Mouse (Mus musculus): ENCODE data around the gene Agap1.
"Not testable (repeated sequence)": the region's sequence is repeated elsewhere in the genome, so short reads cannot be mapped to it uniquely, and the experiment has no call there.

Agap1 gene

GRCm38 (mm10) chr1:89461881-89462280 is 7.3 kb downstream of the Agap1 start:
- DNase-seq: no peak

GRCm38 (mm10) chr1:89463138-89463537 is 8.5 kb downstream of the Agap1 start:
- peak; percentile 56 for DNase-seq

DNA sequence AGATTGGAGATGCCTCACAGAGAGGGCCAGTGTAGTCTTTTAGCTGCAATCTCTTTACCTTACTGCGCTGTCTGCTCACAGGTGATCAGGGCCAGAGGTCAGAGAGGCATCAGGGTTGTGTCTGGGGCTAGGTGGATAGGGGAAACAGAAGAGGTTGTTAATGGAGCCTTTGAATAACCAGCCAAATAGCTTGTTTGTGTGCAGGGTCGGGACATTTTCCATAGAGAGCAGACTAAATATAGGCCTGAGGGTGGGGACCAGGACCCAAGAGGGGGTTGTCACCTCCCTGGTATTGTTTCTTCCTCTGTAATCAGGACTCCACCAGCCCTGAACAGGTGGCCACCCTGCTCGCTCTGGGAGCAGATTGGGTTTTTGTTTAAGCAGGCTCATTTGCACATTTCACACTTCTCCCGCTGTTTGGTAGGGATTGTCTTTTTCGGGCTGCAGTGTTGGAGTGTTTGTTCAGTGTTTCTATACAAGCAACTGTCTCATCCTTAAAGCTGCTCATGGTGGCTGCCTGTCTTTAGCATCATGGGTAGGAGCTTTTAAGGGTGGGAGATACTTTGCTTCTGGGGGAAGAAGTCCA is 10.9 kb downstream of the Agap1 start:
- DNase-seq: no peak

GRCm38 (mm10) chr1:89467321-89468069 is 12.9 kb downstream of the Agap1 start:
- peak; percentile 75 for DNase-seq

DNA sequence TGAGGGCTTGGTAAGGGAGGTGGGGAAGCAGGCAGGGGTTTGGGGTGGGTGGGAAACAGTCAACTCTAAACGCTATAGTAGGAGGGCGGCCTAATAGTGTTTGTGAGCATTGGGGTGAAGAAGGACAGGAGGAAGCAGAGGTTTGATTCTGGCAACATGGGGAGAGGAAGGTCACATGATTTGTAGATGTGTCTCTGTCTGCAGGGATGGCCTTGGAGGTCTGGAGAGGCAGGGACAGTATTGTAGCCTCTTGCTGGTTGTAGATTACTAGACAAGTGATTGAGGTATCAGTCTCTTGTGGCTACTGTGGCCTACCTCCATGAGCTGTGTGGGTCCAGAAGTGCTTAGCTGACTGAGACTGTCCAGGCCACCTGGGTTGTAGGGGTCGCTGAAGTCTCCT is 13.5 kb downstream of the Agap1 start:
- no peak for DNase-seq

GRCm38 (mm10) chr1:89471430-89471829 is 16.8 kb downstream of the Agap1 start:
- DNase-seq: no peak

- no peak for DNase-seq
Observed at GRCm38 (mm10) chr1:89471891-89472290, 17.3 kb downstream of the Agap1 start.

- DNase-seq: peak; percentile 62
Observed at GRCm38 (mm10) chr1:89473946-89474345, 19.3 kb downstream of the Agap1 start.

GRCm38 (mm10) chr1:89474853-89475252 is 20.2 kb downstream of the Agap1 start:
- DNase-seq: no peak

- peak; percentile 56 for DNase-seq
Observed at GRCm38 (mm10) chr1:89477033-89477432, 22.4 kb downstream of the Agap1 start.

- DNase-seq: no peak
Observed at GRCm38 (mm10) chr1:89478571-89479460, 24.2 kb downstream of the Agap1 start.

DNA sequence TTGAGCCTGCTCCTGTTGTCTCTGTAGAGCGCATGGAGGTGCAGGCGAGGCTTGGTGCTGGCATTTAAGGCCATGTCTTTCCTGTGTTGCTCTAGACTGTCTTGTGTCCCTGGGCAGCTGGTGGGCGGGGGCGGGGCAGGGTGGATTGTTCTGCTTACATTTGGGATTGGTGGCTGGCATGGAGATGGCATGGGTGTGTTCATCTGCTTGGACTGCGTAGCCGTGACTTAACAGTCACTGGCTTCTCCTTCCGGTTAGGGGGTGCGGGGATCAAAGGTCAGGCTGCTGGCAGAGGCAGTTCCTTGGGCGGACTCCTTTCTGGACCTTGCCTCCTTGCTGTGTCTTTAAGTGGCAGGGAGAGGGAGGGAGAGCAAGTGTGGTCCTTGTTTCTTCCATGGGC is 26.5 kb downstream of the Agap1 start:
- peak; percentile 81 for DNase-seq

DNA sequence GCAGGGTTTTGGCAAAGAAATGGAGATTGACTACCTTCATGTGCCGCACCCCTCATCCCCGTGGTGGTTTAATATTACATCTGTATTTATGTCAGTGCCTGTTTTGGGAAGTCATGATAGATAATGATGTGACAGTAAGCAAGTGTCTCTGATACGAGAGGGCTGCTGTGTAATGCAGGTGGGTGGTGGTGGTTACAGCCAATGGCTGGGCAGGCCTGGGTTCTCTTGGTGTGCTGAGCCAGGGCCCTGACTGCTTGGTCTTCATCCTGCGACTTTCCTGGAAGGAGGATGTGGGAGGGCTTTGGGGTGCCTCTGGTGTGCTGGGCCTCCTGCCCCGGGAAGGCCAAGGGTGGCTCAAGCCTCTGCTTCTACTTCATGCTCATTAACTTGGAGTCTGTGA is 28.2 kb downstream of the Agap1 start:
- DNase-seq: no peak

- DNase-seq: no peak
Observed at GRCm38 (mm10) chr1:89486891-89487290, 32.3 kb downstream of the Agap1 start.

GRCm38 (mm10) chr1:89489111-89489971 is 34.7 kb downstream of the Agap1 start:
- DNase-seq: peak; percentile 69

DNA sequence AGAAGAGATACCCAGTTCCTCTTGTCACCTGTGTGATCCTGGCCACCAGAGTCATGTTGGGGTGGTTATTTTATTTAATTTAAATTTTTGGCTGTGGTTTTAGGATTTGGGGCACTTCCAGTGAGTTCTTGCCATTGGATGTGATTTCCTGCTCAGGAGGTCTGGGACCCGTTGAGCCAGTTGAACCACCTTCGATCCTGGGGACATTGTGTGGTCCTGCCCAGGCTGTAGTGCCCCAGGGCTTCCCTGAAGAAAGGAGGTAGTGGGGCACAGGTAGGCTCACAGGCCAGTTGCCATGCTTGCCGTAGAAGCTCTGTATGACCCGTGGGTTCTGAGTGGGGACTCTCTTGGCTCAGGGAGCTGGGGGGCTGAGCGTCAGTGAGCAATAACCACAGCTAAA is 38.6 kb downstream of the Agap1 start:
- peak; percentile 39 for DNase-seq

DNA sequence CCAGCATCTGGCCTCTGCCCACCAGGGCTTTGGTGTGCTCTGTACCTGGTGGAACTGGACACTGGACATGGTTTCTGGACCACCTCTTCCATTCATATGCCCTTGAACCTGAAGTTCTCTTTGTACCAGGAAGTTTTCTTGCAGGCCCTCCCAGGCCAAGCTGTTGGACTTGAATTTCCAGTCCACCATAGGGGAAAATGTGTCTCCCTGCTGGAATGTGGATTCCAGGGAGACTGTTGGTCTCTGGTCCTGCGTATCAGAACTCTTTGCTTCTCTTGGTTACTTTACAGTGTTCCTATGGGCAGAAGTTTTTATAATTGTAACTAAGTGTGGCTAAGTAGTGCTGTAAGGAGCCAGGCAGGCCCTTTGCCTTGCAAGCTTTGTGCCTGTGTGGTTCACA is 40.2 kb downstream of the Agap1 start:
- no peak for DNase-seq

DNA sequence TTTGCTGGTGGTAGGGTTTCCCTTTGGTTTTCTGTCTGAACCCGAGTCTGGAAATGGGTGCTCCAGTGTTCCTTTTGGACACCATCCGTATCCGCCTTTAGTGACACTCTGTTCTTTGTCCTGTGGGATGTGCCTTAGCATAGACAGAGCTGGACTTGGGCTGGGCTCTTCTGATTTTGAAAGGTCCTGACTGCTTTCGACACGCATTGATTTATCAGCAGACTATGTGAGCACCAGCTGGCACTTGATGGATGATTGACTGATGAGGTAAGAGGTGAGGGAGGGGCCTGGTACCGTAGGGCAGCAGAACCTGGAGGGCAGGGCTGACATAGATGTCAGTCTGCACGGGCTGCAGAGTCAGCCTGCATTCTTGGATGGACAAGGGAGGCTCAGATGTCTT is 41.6 kb downstream of the Agap1 start:
- DNase-seq: no peak

- no peak for DNase-seq
Observed at GRCm38 (mm10) chr1:89500925-89501324, 46.3 kb downstream of the Agap1 start.

DNA sequence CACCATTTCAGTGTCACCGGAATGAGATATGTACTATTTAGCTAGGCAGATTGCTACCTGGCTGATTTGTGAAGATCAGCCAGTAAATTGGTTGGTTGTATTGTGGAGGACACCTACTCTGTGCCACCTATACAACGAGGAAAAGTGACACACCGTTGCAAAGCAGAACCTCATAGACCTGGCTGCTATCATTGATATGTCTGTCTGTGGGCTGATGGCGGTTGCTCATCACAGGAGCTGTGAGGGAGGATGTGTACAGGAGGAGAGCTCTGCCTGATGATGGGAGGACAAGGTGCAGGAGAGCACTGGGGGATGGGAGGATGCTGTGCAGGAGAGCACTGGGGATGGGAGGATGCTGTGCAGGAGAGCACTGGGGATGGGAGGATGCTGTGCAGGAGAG is 46.7 kb downstream of the Agap1 start:
- no peak for DNase-seq

GRCm38 (mm10) chr1:89501891-89502290 is 47.3 kb downstream of the Agap1 start:
- not testable (repeated sequence) for DNase-seq

GRCm38 (mm10) chr1:89509196-89509595 is 54.6 kb downstream of the Agap1 start:
- DNase-seq: no peak
